Mouse (Mus musculus): ENCODE results near the gene Fbxw8. TPM values are rescaled to one million over a fixed set of nuclear protein-coding genes. Genes with fewer than 3 reads are reported as not detected.
A peak's percentile ranks its signal among the peaks of the same experiment; 100 is the strongest.

Fbxw8 gene
- total RNA-seq, 2 experiments from 2014 or later: 31.4 to 34.7 TPM

GRCm38 (mm10) chr5:118031508-118031907 is 123.8 kb downstream of the Fbxw8 start:
- intact Hi-C loops (cut with DNase I): no loop called here
- DNase-seq (ENCODE audit: low spot score in 2 of 2): no peak

- no peak for DNase-seq (ENCODE audit: low spot score in 2 of 2)
- intact Hi-C loops (cut with DNase I): no loop called here
These were observed 124.2 kb downstream of the Fbxw8 start for GRCm38 (mm10) chr5:118031059-118031458.

- intact Hi-C loops (cut with DNase I): no loop called here
- DNase-seq (ENCODE audit: low spot score in 2 of 2): no peak
These were observed 125.1 kb downstream of the Fbxw8 start for GRCm38 (mm10) chr5:118030022-118030675.

GRCm38 (mm10) chr5:118029420-118029819 is 125.8 kb downstream of the Fbxw8 start:
- DNase-seq (ENCODE audit: low spot score in 2 of 2): peak; percentile 83 to 84
- intact Hi-C loops (cut with DNase I): loop anchor here (1.0 to 5.0 kb wide), 2 partner anchors 8 to 38 kb away; no protein-coding TSS in a partner anchor

GRCm38 (mm10) chr5:118029035-118029408 is 126.2 kb downstream of the Fbxw8 start:
- DNase-seq (ENCODE audit: low spot score in 2 of 2): peak in 1 of 2 experiments; percentile 31
- intact Hi-C loops (cut with DNase I): loop anchor here (1.0 to 5.0 kb wide), 2 partner anchors 8 to 38 kb away; no protein-coding TSS in a partner anchor

GRCm38 (mm10) chr5:118028191-118029034 is 126.9 kb downstream of the Fbxw8 start:
- DNase-seq (ENCODE audit: low spot score in 2 of 2): no peak

GRCm38 (mm10) chr5:118027698-118028190 is 127.5 kb downstream of the Fbxw8 start, which contains the start of gene Tesc:
Tesc (plus strand) TSS chr5:118027743.
- peak in 1 of 2 experiments; percentile 61 for DNase-seq (ENCODE audit: low spot score in 2 of 2)
- intact Hi-C loops (cut with DNase I): loop anchor here (5.0 kb wide), 1 partner anchor 40 kb away; no protein-coding TSS in a partner anchor

More at GRCm38 (mm10) chr5:118028191-118029034, 126.9 kb downstream of the Fbxw8 start:
- intact Hi-C loops (cut with DNase I): loop anchor here (1.0 to 5.0 kb wide), 2 partner anchors 9 to 39 kb away; no protein-coding TSS in a partner anchor

GRCm38 (mm10) chr5:118027101-118027697 is 128.1 kb downstream of the Fbxw8 start:
- no peak for DNase-seq (ENCODE audit: low spot score in 2 of 2)
- intact Hi-C loops (cut with DNase I): loop anchor here (5.0 kb wide), 1 partner anchor 40 kb away; no protein-coding TSS in a partner anchor

- intact Hi-C loops (cut with DNase I): loop anchor here (5.0 kb wide), 1 partner anchor 41 kb away; no protein-coding TSS in a partner anchor
- no peak for DNase-seq (ENCODE audit: low spot score in 2 of 2)
These were observed 128.9 kb downstream of the Fbxw8 start for GRCm38 (mm10) chr5:118026343-118026742.

- no peak for DNase-seq (ENCODE audit: low spot score in 2 of 2)
- intact Hi-C loops (cut with DNase I): loop anchor here (5.0 kb wide), 1 partner anchor 41 kb away; no protein-coding TSS in a partner anchor
These were observed 129.4 kb downstream of the Fbxw8 start for GRCm38 (mm10) chr5:118025880-118026279.

- DNase-seq (ENCODE audit: low spot score in 2 of 2): no peak
- intact Hi-C loops (cut with DNase I): no loop called here
These were observed 132.2 kb downstream of the Fbxw8 start for GRCm38 (mm10) chr5:118023053-118023452.

GRCm38 (mm10) chr5:118019905-118020304 is 135.4 kb downstream of the Fbxw8 start:
- no peak for DNase-seq (ENCODE audit: low spot score in 2 of 2)
- intact Hi-C loops (cut with DNase I): no loop called here

- intact Hi-C loops (cut with DNase I): no loop called here
- DNase-seq (ENCODE audit: low spot score in 2 of 2): peak in 1 of 2 experiments; percentile 45
These were observed 137.7 kb downstream of the Fbxw8 start for GRCm38 (mm10) chr5:118017527-118017926.

GRCm38 (mm10) chr5:118015669-118016068 is 139.6 kb downstream of the Fbxw8 start:
- DNase-seq (ENCODE audit: low spot score in 2 of 2): no peak
- intact Hi-C loops (cut with DNase I): no loop called here

- intact Hi-C loops (cut with DNase I): no loop called here
- peak in 1 of 2 experiments; percentile 45 for DNase-seq (ENCODE audit: low spot score in 2 of 2)
These were observed 140.2 kb downstream of the Fbxw8 start for GRCm38 (mm10) chr5:118015028-118015427.

Other genes starting within 250 kb of the Fbxw8 start
- gene Fbxo21, start 178.7 kb downstream of the Fbxw8 start, total RNA-seq (2021): 100 to 1,000 TPM; 110 to 111 TPM
- 10 to 100 TPM; 83.4 to 97.3 TPM for gene Tesc, start 127.7 kb downstream of the Fbxw8 start, total RNA-seq (2021)
- 10 to 100 TPM; 28.3 to 30.3 TPM for gene Hrk, start 9.2 kb upstream of the Fbxw8 start, total RNA-seq (2021)
- 10 to 100 TPM; 82.8 to 85.9 TPM for gene Rnft2, start 89.7 kb upstream of the Fbxw8 start, total RNA-seq (2021)
- gene 2410131K14Rik, start 89.8 kb upstream of the Fbxw8 start, total RNA-seq (2021): 10 to 100 TPM; 12.4 to 13.3 TPM

Measured in left cerebral cortex, postnatal 36 days (tissue).